Mouse (Mus musculus): ENCODE data around the gene Dnaaf1. TPM values are rescaled to one million over a fixed set of nuclear protein-coding genes. Genes with fewer than 3 reads are reported as not detected.

Gene Dnaaf1
- total RNA-seq (2014; fragmentation: Nextera tagmentation), result not detected in 2 replicates
- 0.13 TPM in 1 of 2 replicates, not detected in the other for total RNA-seq (2017)

GRCm38 (mm10) chr8:119574437-119575365 is at the start of gene Dnaaf1, which contains the start of gene Hsdl1:
Dnaaf1 (plus strand) TSS chr8:119575235.
Hsdl1 (minus strand) TSS chr8:119575183.
- ATAC-seq (replicated peaks; ENCODE audit: poor library complexity, severe bottlenecking), result peak; percentile 60

- ATAC-seq (replicated peaks; ENCODE audit: poor library complexity, severe bottlenecking), result no peak
These were observed 46.3 kb upstream of the Dnaaf1 start for GRCm38 (mm10) chr8:119528762-119529161.

GRCm38 (mm10) chr8:119530937-119531336 is 44.1 kb upstream of the Dnaaf1 start:
- ATAC-seq (replicated peaks; ENCODE audit: poor library complexity, severe bottlenecking), result no peak

GRCm38 (mm10) chr8:119531397-119531796 is 43.6 kb upstream of the Dnaaf1 start:
- no peak for ATAC-seq (replicated peaks; ENCODE audit: poor library complexity, severe bottlenecking)

- ATAC-seq (replicated peaks; ENCODE audit: poor library complexity, severe bottlenecking), result no peak
These were observed 43.1 kb upstream of the Dnaaf1 start for GRCm38 (mm10) chr8:119531973-119532372.

GRCm38 (mm10) chr8:119544606-119545005 is 30.4 kb upstream of the Dnaaf1 start:
- ATAC-seq (replicated peaks; ENCODE audit: poor library complexity, severe bottlenecking), result no peak

- no peak for ATAC-seq (replicated peaks; ENCODE audit: poor library complexity, severe bottlenecking)
These were observed 29.9 kb upstream of the Dnaaf1 start for GRCm38 (mm10) chr8:119545180-119545579.

GRCm38 (mm10) chr8:119545791-119546190 is 29.2 kb upstream of the Dnaaf1 start:
- no peak for ATAC-seq (replicated peaks; ENCODE audit: poor library complexity, severe bottlenecking)

- ATAC-seq (replicated peaks; ENCODE audit: poor library complexity, severe bottlenecking), result no peak
These were observed 27.9 kb upstream of the Dnaaf1 start for GRCm38 (mm10) chr8:119547019-119547691.

GRCm38 (mm10) chr8:119548560-119549113 is 26.4 kb upstream of the Dnaaf1 start:
- no peak for ATAC-seq (replicated peaks; ENCODE audit: poor library complexity, severe bottlenecking)

GRCm38 (mm10) chr8:119552967-119553366 is 22.1 kb upstream of the Dnaaf1 start:
- no peak for ATAC-seq (replicated peaks; ENCODE audit: poor library complexity, severe bottlenecking)

- no peak for ATAC-seq (replicated peaks; ENCODE audit: poor library complexity, severe bottlenecking)
These were observed 19.2 kb upstream of the Dnaaf1 start for GRCm38 (mm10) chr8:119555861-119556260.

GRCm38 (mm10) chr8:119557132-119557531 is 17.9 kb upstream of the Dnaaf1 start:
- no peak for ATAC-seq (replicated peaks; ENCODE audit: poor library complexity, severe bottlenecking)

- ATAC-seq (replicated peaks; ENCODE audit: poor library complexity, severe bottlenecking), result peak; percentile 46
These were observed 17.0 kb upstream of the Dnaaf1 start for GRCm38 (mm10) chr8:119557821-119558602.

- peak; percentile 94 for ATAC-seq (replicated peaks; ENCODE audit: poor library complexity, severe bottlenecking)
These were observed 16.2 kb upstream of the Dnaaf1 start, which contains the start of gene Mbtps1 for GRCm38 (mm10) chr8:119558603-119559401. Mbtps1 (minus strand) TSS chr8:119558735.

GRCm38 (mm10) chr8:119559402-119559720 is 15.7 kb upstream of the Dnaaf1 start:
- no peak for ATAC-seq (replicated peaks; ENCODE audit: poor library complexity, severe bottlenecking)

- ATAC-seq (replicated peaks; ENCODE audit: poor library complexity, severe bottlenecking), result no peak
These were observed 11.2 kb upstream of the Dnaaf1 start for GRCm38 (mm10) chr8:119563849-119564251.

- no peak for ATAC-seq (replicated peaks; ENCODE audit: poor library complexity, severe bottlenecking)
These were observed 8.7 kb upstream of the Dnaaf1 start for GRCm38 (mm10) chr8:119566367-119566766.

- no peak for ATAC-seq (replicated peaks; ENCODE audit: poor library complexity, severe bottlenecking)
These were observed 6.8 kb upstream of the Dnaaf1 start for GRCm38 (mm10) chr8:119568251-119568650.

Data from granulocyte monocyte progenitor cell, adult 5-6 weeks (primary cell).